Mouse (Mus musculus) lung, embryonic 14.5 days (tissue): Measurements from ENCODE around the gene Wwp2. TPM values are rescaled to one million over a fixed set of nuclear protein-coding genes. Genes with fewer than 3 reads are reported as not detected.

Experiments
- ATAC-seq: fragments of 200-750 bp; cut with Nextera tagmentation; 2 replicates; pipeline ENCODE4 v1.8.0; 2017; ENCODE audit warnings: mild to moderate bottlenecking, moderate TSS enrichment, moderate library complexity; ENCODE audit not compliant: insufficient read depth
- DNase-seq: peaks from one replicate; pipeline ENCODE4 v3.0.0-alpha.2; 2015
- H3K27ac ChIP-seq: fragments of 300-500 bp; sonication (generic); 2 replicates; pipeline ENCODE4 v1.5.1; 2014; ENCODE audit warnings: low read depth, mild to moderate bottlenecking, moderate library complexity
- H3K27me3 ChIP-seq: fragments of 300-500 bp; sonication (generic); 2 replicates; pipeline ENCODE4 v1.6.1; 2014; ENCODE audit warnings: low read length, control low read depth; ENCODE audit not compliant: insufficient read depth
- H3K36me3 ChIP-seq: fragments of 300-500 bp; sonication (generic); 2 replicates; pipeline ENCODE4 v1.6.1; 2014; ENCODE audit warnings: control low read depth; ENCODE audit not compliant: insufficient read depth
- H3K4me1 ChIP-seq: fragments of 300-500 bp; sonication (generic); 2 replicates; pipeline ENCODE4 v1.6.1; 2014; ENCODE audit warnings: antibody characterized with exemption, control low read depth; ENCODE audit not compliant: insufficient read depth
- H3K4me2 ChIP-seq: fragments of 300-500 bp; sonication (generic); 2 replicates; pipeline ENCODE4 v1.6.1; 2014; ENCODE audit warnings: mild to moderate bottlenecking
- H3K4me3 ChIP-seq: fragments of 300-500 bp; sonication (generic); 2 replicates; pipeline ENCODE4 v1.5.1; 2014; ENCODE audit warnings: low read depth, low read length
- H3K9ac ChIP-seq: fragments of 300-500 bp; sonication (generic); 2 replicates; pipeline ENCODE4 v1.6.1; 2014
- H3K9me3 ChIP-seq: fragments of 300-500 bp; sonication (generic); 2 replicates; pipeline ENCODE4 v1.6.1; 2016; ENCODE audit warnings: low read depth, low read length, control low read depth
- CTCF ChIP-seq: IDR thresholded peaks from 2 replicates; pipeline ENCODE4 v1.5.1; 2016; ENCODE audit warnings: antibody characterized with exemption, low read depth
- WGBS: fragments of 180-500 bp; shearing (Covaris S2); extraction: QIAGEN DNeasy Blood & Tissue Kit; methylation state at CpG from one replicate; pipeline ENCODE4 v1.1.7; 2014; 5-methylcytosine and 5-hydroxymethylcytosine counted together
- polyA plus RNA-seq: library from polyadenylated mRNA; unstranded; fragments of >200 nt; fragmentation: Nextera tagmentation; extraction: Ambion mirVana; gene quantifications from 2 replicates; pipeline ENCODE4 v1.2.1, GENCODE M21; 2014

Gene Wwp2
- polyA plus RNA-seq, 1 experiment from 2014 or later: 48.2 TPM

- no peak for TF ChIP-seq CTCF
- 68% methylated on average over 4 of the region's 4 CpGs for WGBS
- ATAC-seq: no peak
Observed at GRCm38 (mm10) chr8:107448382-107448889, 12.3 kb downstream of the Wwp2 start.

GRCm38 (mm10) chr8:107449130-107449529, 13.0 kb downstream of the Wwp2 start:
- peaks cover 14% of the 10 kb centered on the region; the same call in 1 of the 2 replicates for H3K36me3 ChIP-seq
- H3K9ac ChIP-seq: no peak overlapping the region
- H3K27me3 ChIP-seq: no peaks in the 10 kb centered on the region
- H3K9me3 ChIP-seq: no peaks in the 10 kb centered on the region
- H3K4me1 ChIP-seq: 0 out of 2 replicates have a peak, but pooled peaks cover 4% of the 10 kb centered on the region
- ATAC-seq: no peak
- no peak for TF ChIP-seq CTCF
- DNase-seq: no peak
- H3K27ac ChIP-seq: no peak overlapping the region
- 68% methylated on average over 8 of the region's 8 CpGs for WGBS
- no peak overlapping the region for H3K4me3 ChIP-seq
- no peak overlapping the region for H3K4me2 ChIP-seq

More at GRCm38 (mm10) chr8:107448382-107448889, 12.3 kb downstream of the Wwp2 start:
- Histone ChIP-seq H3K36me3 (peaks cover 9% of the 10 kb centered on the region; the same call in 1 of the 2 replicates), H3K4me2 (no peak overlapping the region), H3K9ac (no peak overlapping the region), H3K4me3 (no peak overlapping the region), H3K27me3 (no peaks in the 10 kb centered on the region), H3K27ac (peak overlapping the region; percentile 42; the same call in 1 of the 2 replicates), H3K4me1 (0 out of 2 replicates have a peak, but pooled peaks cover 4% of the 10 kb centered on the region), H3K9me3 (no peaks in the 10 kb centered on the region)
- DNase-seq: no peak

- no peak for TF ChIP-seq CTCF
Observed at GRCm38 (mm10) chr8:107449655-107450054, 13.5 kb downstream of the Wwp2 start.

GRCm38 (mm10) chr8:107451414-107452066, 15.4 kb downstream of the Wwp2 start:
- no peak overlapping the region for H3K27ac ChIP-seq
- TF ChIP-seq CTCF: no peak
- 74% methylated on average over 13 of the region's 13 CpGs for WGBS

More at GRCm38 (mm10) chr8:107449655-107450054, 13.5 kb downstream of the Wwp2 start:
- 0 out of 2 replicates have a peak, but pooled peaks cover under 1% of the 10 kb centered on the region for H3K4me1 ChIP-seq
- DNase-seq (no peak), ATAC-seq (no peak)
- no peaks in the 10 kb centered on the region for H3K9me3 ChIP-seq
- 75% methylated on average over 6 of the region's 6 CpGs for WGBS
- peaks cover 14% of the 10 kb centered on the region; the same call in 1 of the 2 replicates for H3K36me3 ChIP-seq
- H3K27me3 ChIP-seq: no peaks in the 10 kb centered on the region
- no peak overlapping the region for H3K4me3 ChIP-seq
- no peak overlapping the region for H3K9ac ChIP-seq
- H3K4me2 ChIP-seq: no peak overlapping the region
- H3K27ac ChIP-seq: no peak overlapping the region

GRCm38 (mm10) chr8:107453386-107453785, 17.2 kb downstream of the Wwp2 start:
- Histone ChIP-seq H3K27ac (no peak overlapping the region), H3K4me1 (no peaks in the 10 kb centered on the region), H3K4me2 (no peak overlapping the region), H3K36me3 (peaks cover 24% of the 10 kb centered on the region), H3K27me3 (no peaks in the 10 kb centered on the region), H3K9me3 (no peaks in the 10 kb centered on the region), H3K9ac (no peak overlapping the region), H3K4me3 (no peak overlapping the region)
- WGBS: 93% methylated on average over 11 of the region's 11 CpGs
- no peak for DNase-seq
- TF ChIP-seq CTCF: no peak
- no peak for ATAC-seq

More at GRCm38 (mm10) chr8:107451414-107452066, 15.4 kb downstream of the Wwp2 start:
- no peaks in the 10 kb centered on the region for H3K27me3 ChIP-seq
- H3K4me3 ChIP-seq: no peak overlapping the region
- no peak overlapping the region for H3K4me2 ChIP-seq
- H3K36me3 ChIP-seq: peaks cover 14% of the 10 kb centered on the region; the same call in 1 of the 2 replicates
- no peaks in the 10 kb centered on the region for H3K9me3 ChIP-seq
- DNase-seq: no peak
- no peaks in the 10 kb centered on the region for H3K4me1 ChIP-seq
- ATAC-seq: no peak
- no peak overlapping the region for H3K9ac ChIP-seq

- Histone ChIP-seq H3K4me2 (no peak overlapping the region), H3K27ac (no peak overlapping the region), H3K27me3 (no peaks in the 10 kb centered on the region), H3K36me3 (peaks cover 31% of the 10 kb centered on the region), H3K9me3 (no peaks in the 10 kb centered on the region), H3K4me1 (no peaks in the 10 kb centered on the region), H3K9ac (no peak overlapping the region), H3K4me3 (no peak overlapping the region)
- WGBS: 10% methylated on average over 3 of the region's 3 CpGs
- TF ChIP-seq CTCF: peak; percentile 95
- no peak for ATAC-seq
- DNase-seq: peak; percentile 82
Observed at GRCm38 (mm10) chr8:107455268-107455667, 19.1 kb downstream of the Wwp2 start.

GRCm38 (mm10) chr8:107457725-107458124, 21.6 kb downstream of the Wwp2 start:
- Histone ChIP-seq H3K9ac (no peak overlapping the region), H3K9me3 (no peaks in the 10 kb centered on the region), H3K27me3 (no peaks in the 10 kb centered on the region), H3K4me1 (no peaks in the 10 kb centered on the region), H3K4me3 (no peak overlapping the region), H3K36me3 (peaks cover 41% of the 10 kb centered on the region), H3K4me2 (no peak overlapping the region), H3K27ac (no peak overlapping the region)
- DNase-seq (no peak), ATAC-seq (no peak)
- WGBS: 62% methylated on average over 4 of the region's 4 CpGs
- TF ChIP-seq CTCF: no peak
